Mouse (Mus musculus) gastrocnemius, adult 2 months (tissue): ENCODE measurements around the gene A3galt2. TPM values are rescaled to one million over a fixed set of nuclear protein-coding genes. Genes with fewer than 3 reads are reported as not detected.

Experiments
- DNase-seq: peaks from one replicate; pipeline ENCODE4 v3.0.0; 2022
- H3K27ac ChIP-seq: fragments of 200-600 bp; 2 replicates; pipeline ENCODE4 v1.8.1; 2022; ENCODE audit warnings: mild to moderate bottlenecking
- H3K4me3 ChIP-seq: fragments of 200-600 bp; 2 replicates; pipeline ENCODE4 v1.8.1; 2022; ENCODE audit warnings: mild to moderate bottlenecking, moderate library complexity
- CTCF ChIP-seq: fragments of 200-600 bp; IDR thresholded peaks from 2 replicates; pipeline ENCODE4 v1.8.1; 2022; ENCODE audit warnings: antibody characterized with exemption, mild to moderate bottlenecking, moderate library complexity
- intact Hi-C: fragments of 180-260 bp; cut with DNase I; formaldehyde crosslinking; loops from one replicate; pipeline ENCODE4 v1.15.1; 2025
- total RNA-seq, 2 experiments: library from RNA; stranded (reverse); gene quantifications; 2 replicates each; pipeline ENCODE4 v1.2.3; 2021

A3galt2 gene
- total RNA-seq, 2 experiments from 2014 or later: 0.10 to 0.14 TPM

DNA sequence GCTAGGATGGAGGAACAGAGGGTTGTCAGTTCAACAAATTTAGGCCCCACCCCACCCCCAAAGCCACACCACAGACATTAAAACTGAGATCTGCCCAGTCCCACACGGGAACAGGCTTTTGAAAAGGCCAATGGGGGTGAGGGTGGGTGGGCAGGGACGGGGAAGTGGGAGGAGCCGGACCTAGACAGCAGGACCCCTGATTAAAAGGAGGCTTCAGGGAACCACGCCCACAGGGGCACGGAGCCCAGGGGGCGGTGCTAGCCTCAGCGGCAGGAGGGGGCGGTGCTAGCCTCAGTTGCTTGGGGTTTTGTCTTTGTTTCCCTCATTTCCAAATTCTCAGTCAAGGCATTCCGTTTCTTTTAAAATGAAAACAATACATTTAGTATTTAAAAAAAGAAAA is 40.4 kb downstream of the A3galt2 start:
- intact Hi-C loops: no loop called here
- Histone ChIP-seq H3K27ac (no peak overlapping the region), H3K4me3 (no peak overlapping the region)
- TF ChIP-seq CTCF: no peak
- DNase-seq: no peak

DNA sequence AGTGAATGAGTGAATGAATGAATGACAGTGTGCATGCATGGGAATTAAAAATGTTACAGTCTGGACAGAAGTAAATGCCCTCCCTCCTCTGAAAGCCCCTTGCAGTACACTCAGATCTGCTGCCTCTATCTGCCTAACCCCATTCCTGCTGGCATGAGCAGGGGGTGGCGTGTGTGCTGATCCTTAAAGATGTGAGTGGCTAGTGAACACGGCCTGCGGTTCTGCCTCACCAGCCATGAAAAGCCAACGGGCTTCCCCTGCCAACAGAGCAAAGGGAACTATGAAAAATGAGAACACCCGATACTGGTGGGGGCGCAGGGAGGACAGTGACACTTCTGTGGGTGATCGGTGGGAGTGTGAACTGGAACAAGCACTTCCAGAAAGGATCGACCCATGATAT is 41.6 kb downstream of the A3galt2 start:
- no peak for DNase-seq
- no peak overlapping the region for H3K4me3 ChIP-seq
- H3K27ac ChIP-seq: no peak overlapping the region
- no peak for TF ChIP-seq CTCF
- intact Hi-C loops: no loop called here

DNA sequence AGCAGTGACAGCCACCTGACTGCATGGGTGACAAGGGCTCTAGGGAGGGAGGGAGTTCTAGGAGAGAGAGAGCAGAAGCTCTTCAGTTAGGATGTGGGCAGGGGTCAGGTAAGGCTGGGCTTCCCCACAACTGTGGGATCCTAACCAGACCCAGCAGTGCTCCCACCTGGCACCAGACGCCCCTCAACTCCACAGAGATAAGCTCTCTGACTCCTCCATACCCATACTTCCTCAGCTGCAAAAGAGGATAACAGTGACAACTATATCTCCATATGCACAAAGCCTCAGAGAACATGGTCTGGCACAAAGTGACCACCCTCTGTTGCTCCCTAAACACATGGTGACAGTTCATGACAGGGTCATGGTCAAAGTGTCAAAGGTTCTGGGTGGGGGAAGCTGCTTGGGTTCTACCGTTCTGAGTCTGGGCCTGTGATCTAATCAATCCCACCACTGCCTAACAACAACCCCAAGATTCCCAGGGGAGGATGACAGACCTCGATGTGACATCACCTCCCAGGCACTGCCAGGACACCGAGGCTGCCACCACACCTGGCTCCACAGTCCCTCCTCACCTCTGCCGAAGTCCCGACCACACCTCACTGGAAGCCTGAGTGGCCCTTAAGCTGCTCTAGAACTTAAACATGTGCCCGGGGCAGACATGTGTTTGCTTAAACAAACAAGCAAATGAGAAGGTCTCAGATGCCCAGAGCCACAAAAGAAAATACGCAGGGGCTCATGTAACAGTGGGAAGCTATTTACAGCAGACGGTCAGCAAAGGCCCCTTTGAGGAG is 46.7 kb downstream of the A3galt2 start:
- intact Hi-C loops: no loop called here
- H3K4me3 ChIP-seq: no peak overlapping the region
- TF ChIP-seq CTCF: no peak
- no peak for DNase-seq
- no peak overlapping the region for H3K27ac ChIP-seq

DNA sequence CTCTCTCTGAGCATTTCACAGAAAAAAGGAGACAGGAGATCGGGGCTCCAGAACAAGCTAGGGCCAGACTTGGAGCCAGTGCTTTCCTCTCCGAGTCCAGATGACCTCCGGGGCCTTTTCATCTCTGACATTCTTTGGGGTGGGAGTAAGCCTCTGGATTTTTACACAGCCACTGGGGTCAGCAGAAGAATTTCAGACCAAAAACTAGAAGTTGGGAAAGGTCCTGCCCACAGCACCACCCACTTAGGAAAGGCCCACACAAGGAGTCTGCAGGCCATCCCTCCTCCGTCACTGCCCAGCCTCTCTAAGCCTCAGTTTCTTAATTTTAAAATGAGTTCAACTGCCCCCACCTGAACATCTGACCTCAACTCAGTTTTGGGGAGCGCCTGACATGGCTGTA is 48.4 kb downstream of the A3galt2 start:
- intact Hi-C loops: no loop called here
- Histone ChIP-seq H3K27ac (no peak overlapping the region), H3K4me3 (no peak overlapping the region)
- no peak for TF ChIP-seq CTCF
- DNase-seq: no peak

DNA sequence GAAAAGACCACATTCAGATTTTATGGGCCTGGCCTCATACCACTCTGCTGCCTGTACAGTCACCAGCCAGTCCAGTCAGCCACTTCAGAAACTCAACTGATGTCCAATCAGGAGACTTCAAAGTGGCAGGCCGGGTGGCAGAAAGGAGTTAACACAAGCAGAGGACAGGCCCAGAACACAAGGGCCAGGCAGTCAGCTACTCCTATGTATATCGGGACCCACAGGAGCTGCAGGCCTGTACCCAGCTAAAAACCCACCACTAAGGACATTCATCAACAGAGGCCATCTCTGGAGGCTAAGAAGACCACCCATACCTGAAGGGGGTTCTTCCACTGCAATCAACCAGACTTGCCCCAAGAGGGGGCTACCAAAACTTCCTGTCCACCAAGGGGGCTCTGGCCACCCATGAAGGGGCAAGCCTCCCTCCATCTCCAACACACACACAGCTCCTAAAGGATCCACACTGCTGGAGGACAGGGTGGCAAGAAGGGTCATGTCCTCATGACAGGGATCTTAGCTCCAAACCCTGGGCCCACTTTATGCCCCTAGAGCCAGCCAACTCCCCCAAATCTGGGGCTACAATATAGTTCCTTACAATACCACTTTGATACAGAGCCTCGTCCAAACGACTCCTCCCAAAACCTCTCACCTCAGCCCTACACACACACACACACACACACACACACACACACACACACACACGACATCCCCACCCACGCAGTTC is 49.4 kb downstream of the A3galt2 start:
- Histone ChIP-seq H3K27ac (peak overlapping the region; percentile 86; the same call in 1 of the 2 replicates), H3K4me3 (peak overlapping the region; percentile 71)
- TF ChIP-seq CTCF: no peak
- intact Hi-C loops: no loop called here
- no peak for DNase-seq

DNA sequence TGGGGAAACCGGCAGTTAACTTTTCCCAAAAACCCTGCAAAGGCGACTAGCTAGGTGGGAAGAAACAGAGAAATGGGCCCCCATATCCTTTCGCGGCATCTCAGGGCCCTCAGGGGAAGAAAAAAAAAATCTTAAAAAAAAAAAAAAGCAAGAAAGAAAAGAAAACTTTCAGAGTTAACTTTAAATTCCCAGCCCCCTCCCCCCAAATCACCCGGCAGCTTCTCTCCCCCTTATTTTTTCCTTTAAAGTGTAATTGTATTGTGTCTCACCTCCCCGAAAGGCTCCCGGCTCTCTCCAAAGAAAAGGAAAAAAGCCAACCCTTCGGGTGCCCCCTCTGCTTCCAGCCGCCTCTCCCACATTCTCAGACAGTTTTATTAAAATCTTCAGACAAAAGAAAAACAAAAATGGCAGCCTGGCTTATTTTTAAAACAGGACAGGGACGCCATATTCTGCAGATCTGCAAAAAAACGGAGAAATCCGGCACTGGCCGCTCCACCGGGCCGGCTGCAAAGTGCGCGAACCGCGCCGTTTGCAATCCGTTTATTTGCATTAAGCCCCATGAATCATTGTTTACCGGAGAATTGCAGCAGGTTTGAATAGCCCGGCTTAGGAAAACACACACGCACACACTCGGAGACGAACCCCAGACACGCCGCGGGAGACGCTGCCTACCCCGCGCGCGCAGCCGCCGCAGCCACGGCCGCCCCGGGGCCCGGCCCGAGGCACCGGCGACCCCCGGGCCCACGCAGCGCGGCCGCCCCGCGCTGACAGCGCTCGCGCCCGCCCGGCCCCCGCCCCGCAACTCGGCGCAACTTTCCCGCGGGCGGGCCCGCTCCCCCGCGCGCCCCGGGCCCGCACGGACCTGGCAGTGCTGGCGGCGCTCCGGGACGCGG is 50.2 kb downstream of the A3galt2 start:
- TF ChIP-seq CTCF: no peak
- intact Hi-C loops: no loop called here
- H3K4me3 ChIP-seq: peak overlapping the region; percentile 71
- DNase-seq: peak; percentile 34
- H3K27ac ChIP-seq: peak overlapping the region; percentile 86

DNA sequence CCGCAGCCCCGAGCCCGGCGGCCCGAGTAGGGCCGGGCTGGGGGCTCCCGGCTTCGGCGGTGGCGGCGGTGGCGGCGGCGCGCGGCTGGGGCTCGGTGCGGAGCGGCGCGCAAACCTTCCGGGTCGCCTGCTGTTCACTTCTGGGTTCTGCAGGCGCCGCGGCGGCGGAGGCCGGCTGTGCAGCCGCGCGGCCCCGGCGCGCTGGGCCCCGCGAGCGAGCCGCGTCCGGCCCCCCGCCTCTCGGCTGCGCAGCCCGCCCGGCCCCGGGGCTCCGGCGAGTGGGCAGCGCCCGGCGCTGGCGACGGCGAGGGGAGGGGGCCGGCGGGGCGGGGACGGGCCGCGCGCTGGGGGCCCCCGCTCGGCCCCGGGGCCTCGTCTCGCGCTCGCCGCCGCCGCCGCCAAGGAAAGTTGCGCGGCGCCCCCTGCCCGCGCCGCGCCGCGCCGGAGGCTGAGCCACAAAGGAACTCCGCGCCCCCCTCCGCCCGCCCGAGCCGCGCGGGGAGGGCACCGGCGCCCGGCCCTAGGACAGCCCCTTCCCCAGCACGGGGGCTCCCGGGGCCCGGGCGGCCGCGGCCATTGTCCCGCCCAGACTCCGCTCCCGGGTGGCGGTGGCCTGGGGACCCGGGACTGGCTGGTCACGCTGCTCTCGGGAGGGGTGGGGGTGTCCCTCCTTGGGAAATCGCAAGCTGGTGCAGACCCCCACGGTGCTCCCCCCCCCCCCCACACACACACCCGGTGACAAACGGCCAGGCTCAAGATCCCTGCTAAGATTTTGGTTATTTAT is 51.1 kb downstream of the A3galt2 start, which contains the start of gene Zfp362:
Zfp362 (minus strand) TSS at position 3 of the 784 bp plus-strand sequence.
- TF ChIP-seq CTCF: peak; percentile 18; the same call in 1 of the 2 replicates
- intact Hi-C loops: no loop called here
- peak; percentile 76 for DNase-seq
- peak within 1 kb of the TSS; percentile 86 for H3K27ac ChIP-seq
- peak within 1 kb of the TSS; percentile 71 for H3K4me3 ChIP-seq

DNA sequence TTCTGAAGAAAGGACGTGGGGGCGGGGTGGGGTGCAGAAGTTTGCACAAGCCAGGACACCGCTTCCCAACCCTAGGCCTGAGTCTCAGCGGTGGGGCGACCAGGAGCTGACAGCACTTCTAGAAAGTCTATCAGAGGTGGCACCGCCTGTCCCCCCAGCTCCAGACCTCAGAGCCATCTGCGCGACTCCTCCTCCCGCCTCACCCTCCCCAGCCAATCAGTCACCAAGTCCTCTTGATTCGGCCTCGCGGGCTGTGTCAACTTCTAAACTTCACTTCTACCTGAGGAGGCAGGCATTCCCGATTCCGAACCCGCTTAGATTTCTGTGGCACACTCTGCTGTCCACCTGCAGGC is 51.6 kb downstream of the A3galt2 start:
- peak; percentile 77 for DNase-seq
- peak overlapping the region; percentile 86 for H3K27ac ChIP-seq
- peak overlapping the region; percentile 71 for H3K4me3 ChIP-seq
- TF ChIP-seq CTCF: no peak
- intact Hi-C loops: no loop called here

DNA sequence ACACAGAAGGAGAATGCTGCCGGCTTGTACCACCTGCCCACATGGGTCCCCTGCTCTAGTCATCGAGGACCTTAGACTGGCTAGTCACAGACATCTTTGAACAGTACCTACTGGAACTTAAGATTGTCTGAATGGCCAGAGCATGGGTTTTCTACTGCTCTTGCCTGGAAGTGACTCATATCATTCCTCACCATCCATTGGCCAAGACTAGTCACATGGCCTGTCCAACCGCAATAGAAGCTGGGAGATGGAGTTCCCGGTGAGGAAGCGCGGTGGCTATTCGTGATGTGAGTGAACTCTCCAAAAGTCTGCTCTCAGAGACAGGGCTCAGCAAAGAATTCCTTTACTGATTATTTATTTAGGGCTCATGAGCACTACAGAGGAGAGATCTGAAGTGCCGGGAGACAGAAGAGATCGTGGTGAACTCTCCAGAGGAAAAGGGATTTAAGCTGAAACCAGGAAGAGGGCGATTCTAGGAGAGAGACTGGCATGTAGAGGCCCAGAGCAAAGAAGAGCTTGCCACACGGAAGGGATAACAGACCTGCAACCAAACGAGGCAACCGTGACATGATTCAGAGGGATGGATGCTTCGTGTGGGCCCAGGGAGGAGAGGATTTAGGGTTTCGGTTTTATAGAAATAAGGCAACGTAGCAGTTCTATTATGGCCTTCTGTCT is 56.4 kb downstream of the A3galt2 start:
- intact Hi-C loops: no loop called here
- H3K27ac ChIP-seq: peak overlapping the region; percentile 81
- TF ChIP-seq CTCF: 0 out of 2 replicates have a peak, but pooled peaks have one; percentile 6
- peak; percentile 79 for DNase-seq
- H3K4me3 ChIP-seq: peak overlapping the region; percentile 76

DNA sequence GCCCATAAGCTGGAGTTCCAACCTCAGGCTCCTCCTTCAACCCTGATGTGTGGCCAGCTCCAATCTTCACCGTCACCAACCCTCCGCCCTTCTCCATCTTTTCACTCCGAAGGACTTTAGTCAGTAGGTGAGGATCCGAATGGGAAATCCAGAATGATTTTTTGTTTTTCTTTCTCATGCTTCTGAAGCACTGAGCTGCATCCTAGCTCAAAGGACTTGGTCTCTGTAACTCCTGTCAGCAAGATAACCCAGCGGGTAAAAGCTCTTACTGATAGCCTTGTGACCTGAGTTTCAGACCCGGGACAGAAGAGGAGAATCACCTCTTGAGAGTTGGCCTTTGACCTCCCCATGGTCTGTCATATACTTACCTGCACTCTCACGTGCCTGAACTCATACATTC is 61.8 kb downstream of the A3galt2 start:
- Histone ChIP-seq H3K4me3 (no peak overlapping the region), H3K27ac (no peak overlapping the region)
- TF ChIP-seq CTCF: no peak
- intact Hi-C loops: no loop called here
- DNase-seq: no peak

Other genes starting within 250 kb of the A3galt2 start
- 1 to 10 TPM; 3.3 to 3.6 TPM for gene Zscan20, start 145.3 kb upstream of the A3galt2 start, total RNA-seq
- gene Tlr12, start 136.7 kb upstream of the A3galt2 start, total RNA-seq: not detected
- 10 to 100 TPM; 17.3 to 25.1 TPM for gene Phc2, start 100.7 kb upstream of the A3galt2 start, total RNA-seq
- 10 to 100 TPM in 1 of 2 experiments, 1 to 10 TPM in 1; 10.0 to 10.5 TPM for gene Zfp362, start 50.7 kb downstream of the A3galt2 start, total RNA-seq
- gene Trim62, start 128.2 kb downstream of the A3galt2 start, total RNA-seq: under 1 TPM; 0.50 to 0.74 TPM
- gene Azin2, start 207.1 kb downstream of the A3galt2 start, total RNA-seq: 1 to 10 TPM; 1.2 to 2.2 TPM
- 10 to 100 TPM; 27.8 to 31.3 TPM for gene Ak2, start 236.6 kb downstream of the A3galt2 start, total RNA-seq